Mouse (Mus musculus): ENCODE results near the gene Ttc24.

Ttc24 gene

GRCm38 (mm10) chr3:88078204-88078603 lies at the start of gene Ttc24:
Ttc24 (minus strand) TSS chr3:88078304.
- DNase-seq (ENCODE audit: low spot score in 2 of 2): no peak

- no peak for DNase-seq (ENCODE audit: low spot score in 2 of 2)
Measured at GRCm38 (mm10) chr3:88127636-88128035, 49.5 kb upstream of the Ttc24 start.

DNA sequence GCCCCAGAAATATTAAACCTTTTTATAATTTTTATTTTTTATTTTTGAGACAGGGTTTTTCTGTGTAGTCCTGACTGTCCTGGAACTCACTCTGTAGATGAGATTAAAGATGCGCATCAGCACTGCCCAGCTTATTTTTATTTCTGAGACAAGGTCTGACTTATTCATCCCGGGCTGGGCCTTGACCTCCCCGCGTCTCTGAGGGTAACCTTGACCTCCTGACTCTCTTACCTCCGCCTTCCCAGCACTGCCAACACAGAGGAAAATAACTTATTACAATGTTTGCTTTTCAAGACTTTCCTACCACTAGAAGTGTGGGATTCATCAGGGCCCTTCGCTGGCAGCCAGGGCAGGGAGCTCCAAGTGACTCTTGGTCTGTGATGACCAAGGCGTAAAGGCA lies 48.1 kb upstream of the Ttc24 start:
- no peak for DNase-seq (ENCODE audit: low spot score in 2 of 2)

- no peak for DNase-seq (ENCODE audit: low spot score in 2 of 2)
Measured at GRCm38 (mm10) chr3:88125195-88125594, 47.1 kb upstream of the Ttc24 start.

DNA sequence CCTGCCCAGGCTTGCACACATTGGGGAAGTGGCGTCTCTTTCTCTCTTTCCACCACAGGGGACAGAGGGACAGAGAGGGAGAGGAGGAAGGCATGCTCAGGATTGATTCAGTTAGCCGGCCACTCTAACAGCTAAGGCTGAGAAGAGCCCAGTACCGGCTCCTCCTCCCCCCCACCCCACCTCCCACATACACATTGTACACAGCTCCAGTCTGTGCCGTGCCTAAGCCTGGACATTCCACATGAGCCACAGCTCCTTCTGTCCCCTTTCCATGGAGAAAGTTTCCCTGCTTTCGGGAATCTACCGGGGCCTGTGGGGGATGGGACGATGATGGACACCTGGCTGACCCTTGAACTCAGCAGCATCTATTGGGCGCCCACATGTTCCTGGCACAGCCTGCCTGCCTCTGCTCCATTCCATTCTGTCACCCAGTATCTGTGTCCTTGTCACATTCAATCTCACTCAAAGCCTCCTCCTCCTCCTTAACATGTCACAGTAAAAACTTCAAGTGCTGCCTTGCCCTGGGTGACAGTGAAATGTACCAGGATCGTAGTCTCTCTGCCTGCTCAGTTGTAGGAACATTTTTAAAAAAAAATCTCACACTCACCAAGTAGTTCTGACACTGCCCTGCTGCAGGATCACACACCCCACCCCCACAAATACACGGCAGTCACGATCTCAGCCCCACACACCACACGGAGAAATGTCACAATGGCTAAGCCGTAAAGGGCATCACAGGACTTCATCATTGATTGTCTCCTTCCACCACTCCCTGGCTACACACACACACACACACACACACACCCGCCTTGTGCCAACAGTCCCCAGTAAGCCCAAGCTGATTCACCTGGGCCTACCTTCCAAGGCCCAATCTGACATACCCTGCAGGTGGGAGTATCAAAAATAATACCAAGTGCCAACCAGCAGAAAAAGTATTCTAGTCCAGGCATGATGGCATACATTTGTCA lies 43.3 kb upstream of the Ttc24 start:
- no peak for DNase-seq (ENCODE audit: low spot score in 2 of 2)

- DNase-seq (ENCODE audit: low spot score in 2 of 2): no peak
Measured at GRCm38 (mm10) chr3:88120117-88120651, 42.1 kb upstream of the Ttc24 start.

GRCm38 (mm10) chr3:88114396-88114795 lies 36.3 kb upstream of the Ttc24 start:
- no peak for DNase-seq (ENCODE audit: low spot score in 2 of 2)

DNA sequence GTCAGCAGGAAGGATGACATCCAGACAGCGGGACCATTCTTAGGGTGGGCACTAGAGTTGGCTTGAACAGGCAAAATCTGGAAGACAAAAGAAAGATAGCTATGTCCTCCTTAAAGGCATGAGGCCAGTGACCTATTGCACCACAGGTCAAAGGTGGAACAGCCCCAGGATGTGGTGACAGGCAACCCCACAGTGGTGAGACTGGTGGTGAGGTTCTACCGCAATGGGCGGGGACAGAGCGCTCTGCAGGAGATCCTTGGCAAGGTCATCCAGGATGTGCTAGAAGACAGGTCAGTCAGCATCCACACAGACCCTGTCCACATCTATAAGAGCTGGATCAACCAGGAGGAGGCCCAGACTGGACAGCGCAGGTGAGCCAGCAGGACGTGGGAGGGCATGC lies 31.0 kb upstream of the Ttc24 start:
- no peak for DNase-seq (ENCODE audit: low spot score in 2 of 2)

DNA sequence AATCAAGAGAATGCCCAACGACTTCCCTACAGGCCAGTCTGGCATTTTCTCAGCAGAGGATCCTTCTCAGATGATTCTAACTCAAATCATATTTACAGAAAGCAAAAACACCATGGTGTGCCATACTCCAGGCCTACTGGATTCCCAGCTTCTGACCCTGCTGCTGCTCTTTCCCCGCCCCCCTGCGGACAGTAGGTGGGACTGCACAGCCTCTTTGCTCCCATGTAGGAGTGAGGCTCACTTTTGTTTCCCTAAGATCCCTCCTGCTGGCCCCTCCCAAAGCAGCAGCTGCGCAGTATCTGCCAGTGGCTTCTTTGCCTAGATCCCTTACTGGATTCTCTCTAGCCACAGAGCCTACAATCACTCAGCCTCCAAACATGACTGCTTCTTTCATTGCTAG lies 28.0 kb upstream of the Ttc24 start:
- no peak for DNase-seq (ENCODE audit: low spot score in 2 of 2)

DNA sequence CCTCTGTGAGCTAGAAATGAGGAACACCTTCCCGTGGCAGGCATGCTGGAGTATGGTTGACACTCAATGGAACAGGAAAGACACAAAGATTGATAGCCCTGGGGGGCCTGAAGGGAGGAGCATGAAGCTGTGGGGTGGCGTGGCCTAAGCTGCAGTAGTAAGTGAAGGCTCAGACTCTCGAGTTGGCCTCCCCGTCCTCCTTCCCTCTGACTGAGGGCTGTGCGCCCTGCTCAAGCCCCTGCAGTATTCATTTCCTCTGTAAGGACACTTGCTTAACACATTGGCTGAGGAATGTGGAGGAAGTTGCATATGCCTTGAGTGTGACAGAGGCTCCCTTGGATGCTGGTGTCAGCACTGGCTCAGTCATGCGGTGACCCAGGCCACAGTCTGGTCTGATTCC lies 24.5 kb upstream of the Ttc24 start:
- DNase-seq (ENCODE audit: low spot score in 2 of 2): no peak

DNA sequence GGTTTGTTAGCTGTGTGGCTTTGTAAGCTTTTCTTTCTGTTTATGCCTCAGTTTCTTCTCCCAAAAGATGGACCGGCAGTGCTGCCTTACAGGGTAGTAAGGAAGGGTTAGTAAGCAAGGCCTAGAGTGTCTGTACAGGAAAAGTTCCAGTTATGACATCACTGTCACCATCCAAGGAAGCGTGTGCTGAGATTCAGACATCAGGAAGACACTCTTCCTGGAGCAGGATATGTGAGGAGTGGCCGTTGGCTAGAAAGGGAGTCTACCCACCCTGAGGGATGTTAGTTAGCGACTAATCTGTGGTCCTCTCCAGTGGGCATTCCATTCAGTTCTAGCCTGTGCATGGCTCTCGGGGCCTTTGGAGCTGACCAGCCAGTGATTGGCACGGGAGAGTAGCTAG lies 24.1 kb upstream of the Ttc24 start:
- DNase-seq (ENCODE audit: low spot score in 2 of 2): no peak

DNA sequence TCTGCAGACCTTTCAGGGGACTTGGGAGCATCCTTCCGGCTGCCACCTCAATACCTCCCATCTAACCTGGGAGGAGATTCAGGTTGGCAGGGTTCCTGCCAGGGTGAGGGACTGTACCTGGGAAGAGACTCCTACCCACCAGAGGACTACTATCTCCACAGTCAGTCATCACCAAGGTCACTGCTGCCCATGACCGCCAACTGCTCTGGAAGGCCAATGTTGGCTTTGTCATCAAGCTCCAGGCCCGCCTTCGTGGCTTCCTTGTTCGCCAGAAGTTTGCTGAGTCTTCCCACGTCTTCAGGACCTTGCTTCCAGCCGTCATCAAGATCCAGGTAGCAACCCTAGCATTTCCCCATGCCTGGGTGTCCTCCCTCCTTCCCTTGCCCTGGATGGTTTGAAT lies 23.6 kb upstream of the Ttc24 start:
- no peak for DNase-seq (ENCODE audit: low spot score in 2 of 2)

DNA sequence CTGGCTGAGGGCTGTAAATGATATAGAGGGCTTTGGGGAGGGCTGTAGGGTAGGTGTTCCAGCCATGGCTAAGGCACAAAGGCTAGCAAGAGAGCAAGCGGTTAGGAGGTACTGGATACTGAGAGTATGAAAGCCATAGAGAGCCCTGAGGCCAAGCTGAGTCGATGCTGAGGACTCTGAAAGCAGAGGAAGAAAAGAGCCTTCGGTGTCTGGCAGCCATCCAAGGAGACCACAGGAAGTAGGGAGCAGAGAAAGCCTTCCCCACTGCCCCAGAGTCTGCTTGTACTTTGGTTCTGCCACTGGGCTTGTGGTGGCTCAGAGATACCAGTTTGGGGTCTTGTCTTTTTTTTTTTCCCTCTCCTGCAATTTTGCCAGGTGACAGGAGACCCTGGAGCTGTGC lies 22.1 kb upstream of the Ttc24 start:
- DNase-seq (ENCODE audit: low spot score in 2 of 2): no peak

DNA sequence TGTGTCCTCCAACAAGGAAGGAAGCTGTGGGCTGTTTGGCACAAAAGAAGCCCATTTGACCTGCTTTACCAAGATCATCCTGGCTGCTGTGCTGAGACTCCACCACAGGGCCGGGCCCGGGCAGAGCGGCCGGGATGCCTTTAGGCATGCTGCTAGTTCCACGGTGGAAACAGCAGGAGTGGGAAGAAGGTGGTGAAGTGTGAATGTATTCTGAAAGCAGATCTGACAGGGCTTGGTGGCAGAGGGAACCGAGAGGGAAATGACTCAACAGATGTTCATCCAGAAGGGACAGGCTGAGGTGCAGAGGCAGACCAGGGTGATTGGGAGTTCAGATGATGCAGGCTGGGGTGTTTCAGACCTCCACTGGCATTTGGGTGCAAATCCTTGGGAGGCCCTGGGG lies 19.6 kb upstream of the Ttc24 start:
- no peak for DNase-seq (ENCODE audit: low spot score in 2 of 2)

- DNase-seq (ENCODE audit: low spot score in 2 of 2): no peak
Measured at GRCm38 (mm10) chr3:88094126-88094525, 16.0 kb upstream of the Ttc24 start.

DNA sequence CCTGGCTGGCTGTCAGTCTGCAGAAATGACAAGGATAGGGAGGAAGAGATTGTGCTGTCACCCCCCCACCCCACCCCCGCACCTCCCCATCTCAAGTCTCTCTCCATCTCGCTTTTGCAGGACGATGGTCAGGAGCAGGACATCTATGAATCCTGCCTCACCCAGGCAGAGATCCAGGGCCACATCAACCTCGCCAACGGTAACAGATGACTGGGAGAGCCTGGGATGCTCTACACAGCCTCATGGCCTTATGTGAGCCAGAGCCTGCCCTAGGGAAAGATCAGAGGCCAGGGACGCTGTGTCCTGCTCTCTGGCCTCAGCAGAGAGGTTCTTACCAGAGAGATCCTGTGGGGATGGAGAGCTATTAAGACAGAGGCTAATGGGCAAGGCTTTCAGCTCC lies 12.5 kb upstream of the Ttc24 start:
- no peak for DNase-seq (ENCODE audit: low spot score in 2 of 2)

- no peak for DNase-seq (ENCODE audit: low spot score in 2 of 2)
Measured at GRCm38 (mm10) chr3:88090106-88090505, 12.0 kb upstream of the Ttc24 start.

DNA sequence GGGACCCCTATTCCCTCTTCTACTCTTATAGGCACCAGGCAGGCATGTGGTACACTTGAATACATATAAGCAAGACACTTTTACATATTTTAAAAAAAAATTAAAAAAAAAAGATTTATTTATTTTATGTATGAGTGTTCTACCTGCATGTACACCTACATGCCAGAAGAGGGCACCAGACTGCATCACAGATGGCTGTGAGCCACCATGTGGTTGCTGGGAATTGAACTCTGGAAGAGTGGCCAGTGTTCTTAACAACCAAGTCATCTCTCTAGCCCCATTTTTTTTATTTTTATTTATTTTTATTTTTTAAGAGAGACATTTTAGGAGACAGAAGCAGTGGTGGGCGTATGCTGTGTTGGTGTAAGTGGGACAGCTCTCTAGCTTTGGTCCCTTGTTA lies 9.6 kb upstream of the Ttc24 start:
- no peak for DNase-seq (ENCODE audit: low spot score in 2 of 2)

DNA sequence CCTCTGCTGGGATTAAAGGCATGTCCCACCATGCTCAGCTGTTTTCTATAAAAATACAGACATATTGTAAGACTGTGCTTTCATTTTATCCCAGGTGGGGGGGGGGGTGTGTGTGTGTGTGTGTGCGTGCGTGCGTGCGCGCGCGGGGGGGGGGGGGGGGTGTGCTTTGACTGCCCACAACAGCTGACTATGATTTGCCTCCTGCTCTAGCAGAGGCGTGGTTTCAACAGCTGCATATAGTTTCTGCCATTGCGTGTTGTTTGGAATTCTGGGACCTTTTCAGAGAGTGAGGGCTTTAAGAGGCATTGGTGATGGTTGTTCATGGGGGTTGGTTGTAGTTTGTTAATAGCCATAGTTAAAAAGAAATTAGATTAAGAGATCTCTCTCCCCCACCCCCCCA lies 7.4 kb upstream of the Ttc24 start:
- DNase-seq (ENCODE audit: low spot score in 2 of 2): no peak

GRCm38 (mm10) chr3:88084001-88084400 lies 5.9 kb upstream of the Ttc24 start:
- no peak for DNase-seq (ENCODE audit: low spot score in 2 of 2)

- no peak for DNase-seq (ENCODE audit: low spot score in 2 of 2)
Measured at GRCm38 (mm10) chr3:88082663-88083062, 4.6 kb upstream of the Ttc24 start.

- no peak for DNase-seq (ENCODE audit: low spot score in 2 of 2)
Measured at GRCm38 (mm10) chr3:88082224-88082618, 4.1 kb upstream of the Ttc24 start.
